Mouse (Mus musculus) stomach, embryonic 15.5 days (tissue): ENCODE results near the gene F8. TPM values are rescaled to one million over a fixed set of nuclear protein-coding genes. Genes with fewer than 3 reads are reported as not detected.
"Not testable (repeated sequence)": the region's sequence is repeated elsewhere in the genome, so short reads cannot be mapped to it uniquely, and the experiment has no call there.

Source experiments
- ATAC-seq: fragments of 200-750 bp; cut with Nextera tagmentation; 2 replicates; pipeline ENCODE4 v1.8.0; 2017; ENCODE audit warnings: low read depth, moderate number of reproducible peaks, moderate TSS enrichment; ENCODE audit not compliant: insufficient read depth, low FRiP score
- H3K27ac ChIP-seq: fragments of 300-500 bp; sonication (generic); 2 replicates; pipeline ENCODE4 v1.5.1; 2015; ENCODE audit warnings: mild to moderate bottlenecking, inconsistent platforms
- H3K27me3 ChIP-seq: fragments of 300-500 bp; sonication (generic); replicated peaks from 2 replicates; pipeline ENCODE4 v1.6.1; 2015; ENCODE audit warnings: inconsistent platforms
- H3K36me3 ChIP-seq: fragments of 300-500 bp; sonication (generic); 2 replicates; pipeline ENCODE4 v1.6.1; 2015; ENCODE audit warnings: inconsistent platforms
- H3K4me1 ChIP-seq: fragments of 300-500 bp; sonication (generic); 2 replicates; pipeline ENCODE4 v1.6.1; 2015; ENCODE audit warnings: inconsistent platforms
- H3K4me2 ChIP-seq: fragments of 300-500 bp; sonication (generic); 2 replicates; pipeline ENCODE4 v1.6.1; 2015; ENCODE audit warnings: mild to moderate bottlenecking, inconsistent platforms
- H3K4me3 ChIP-seq: fragments of 300-500 bp; sonication (generic); replicated peaks from 2 replicates; pipeline ENCODE4 v1.5.1; 2015; ENCODE audit warnings: inconsistent platforms
- H3K9ac ChIP-seq: fragments of 300-500 bp; sonication (generic); 2 replicates; pipeline ENCODE4 v1.6.1; 2015; ENCODE audit warnings: inconsistent platforms
- H3K9me3 ChIP-seq: fragments of 300-500 bp; sonication (generic); 2 replicates; pipeline ENCODE4 v1.6.1; 2016; ENCODE audit warnings: inconsistent platforms
- WGBS: fragments of 180-500 bp; shearing (Covaris S2); methylation state at CpG from one replicate; pipeline ENCODE4 v1.1.7; 2015; 5-methylcytosine and 5-hydroxymethylcytosine counted together
- polyA plus RNA-seq: library from polyadenylated mRNA; unstranded; fragments of >200 nt; fragmentation: Nextera tagmentation; extraction: Ambion mirVana; gene quantifications from 2 replicates; pipeline ENCODE4 v1.2.1, GENCODE M21; 2015

F8 gene
- polyA plus RNA-seq, 1 experiment from 2014 or later, result 1.5 TPM

GRCm38 (mm10) chrX:75271676-75272075, 110.7 kb downstream of the F8 start:
- H3K4me2 ChIP-seq, result no peak overlapping the region
- H3K4me1 ChIP-seq, result no peaks in the 10 kb centered on the region
- ATAC-seq, result no peak
- H3K9ac ChIP-seq, result no peak overlapping the region
- WGBS, result 66% methylated on average over 8 of the region's 8 CpGs
- no peaks in the 10 kb centered on the region for H3K9me3 ChIP-seq
- H3K4me3 ChIP-seq, result no peak overlapping the region
- no peak overlapping the region for H3K27ac ChIP-seq
- no peaks in the 10 kb centered on the region for H3K27me3 ChIP-seq
- no peaks in the 10 kb centered on the region for H3K36me3 ChIP-seq

DNA sequence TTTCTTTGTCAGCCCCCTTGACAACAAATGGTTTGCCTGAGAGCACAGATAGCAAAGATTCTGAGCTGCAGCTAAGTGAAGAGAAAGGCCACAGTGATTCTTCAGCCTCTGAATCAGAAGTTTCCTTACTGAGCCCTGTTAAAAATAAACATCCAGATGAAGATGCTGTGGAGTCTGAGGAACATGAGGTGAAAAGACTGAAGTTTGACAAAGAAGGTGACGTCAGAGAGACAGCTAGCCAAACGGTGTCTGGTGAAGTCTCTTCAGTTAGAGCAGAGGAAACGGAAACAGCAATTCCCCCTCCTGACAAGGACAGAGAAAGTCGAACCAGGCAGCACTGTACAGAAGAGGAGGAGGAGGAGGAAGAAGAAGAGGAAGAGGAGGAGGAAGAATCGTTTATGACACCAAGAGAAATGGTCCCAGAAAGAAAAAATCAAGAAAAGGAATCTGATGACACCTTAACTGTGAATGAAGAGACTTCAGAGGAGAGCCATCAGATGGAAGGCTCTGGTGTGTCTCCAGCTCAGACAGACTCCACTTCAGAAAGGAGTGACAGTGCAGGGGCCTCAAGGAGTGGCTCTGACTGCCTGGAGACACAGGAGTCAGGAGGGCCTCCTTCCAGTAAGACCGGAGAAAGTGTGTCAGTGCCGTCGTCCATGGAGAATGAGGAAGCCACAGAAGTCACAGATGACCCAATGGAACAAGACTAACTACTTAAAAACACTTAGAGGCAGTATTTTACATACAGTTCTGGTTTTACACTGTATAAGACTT, 148.6 kb downstream of the F8 start:
- not testable (repeated sequence) for H3K4me3 ChIP-seq, H3K4me2 ChIP-seq, H3K4me1 ChIP-seq, H3K27me3 ChIP-seq, H3K27ac ChIP-seq, ATAC-seq, H3K9ac ChIP-seq, H3K36me3 ChIP-seq, H3K9me3 ChIP-seq
- WGBS, result 44% methylated on average over 8 of the region's 8 CpGs

DNA sequence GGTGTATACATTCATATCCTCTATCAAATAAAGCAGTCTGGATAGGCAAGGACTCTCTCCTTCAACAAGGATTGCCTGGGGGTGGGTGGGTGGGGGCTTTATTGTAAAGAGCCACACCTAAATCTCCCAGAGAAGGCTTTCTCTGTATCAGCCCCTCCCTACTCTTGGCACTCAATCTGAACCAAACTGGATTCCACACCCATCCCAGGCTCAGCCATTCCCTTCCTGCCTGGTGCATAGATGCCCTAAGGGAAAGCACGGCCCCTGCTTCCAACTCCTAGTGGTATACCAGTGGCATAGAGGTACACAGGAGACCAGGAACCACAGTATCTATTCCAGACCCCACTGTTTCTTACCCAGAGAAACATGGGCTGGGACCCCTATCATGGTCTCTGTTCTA, 151.0 kb downstream of the F8 start:
- no peak overlapping the region for H3K9ac ChIP-seq
- H3K4me3 ChIP-seq, result no peak overlapping the region
- H3K36me3 ChIP-seq, result no peaks in the 10 kb centered on the region
- WGBS, result 100% methylated on average over 1 of the region's 1 CpGs
- H3K4me2 ChIP-seq, result no peak overlapping the region
- H3K27ac ChIP-seq, result no peak overlapping the region
- no peaks in the 10 kb centered on the region for H3K4me1 ChIP-seq
- H3K27me3 ChIP-seq, result no peaks in the 10 kb centered on the region
- no peak for ATAC-seq
- no peaks in the 10 kb centered on the region for H3K9me3 ChIP-seq

- Histone ChIP-seq H3K27ac (no peak within 1 kb of the TSS), H3K27me3 (no peaks in the 10 kb centered on the region), H3K4me1 (no peaks in the 10 kb centered on the region), H3K36me3 (no peaks in the 10 kb centered on the region), H3K4me2 (no peak within 1 kb of the TSS), H3K4me3 (no peak within 1 kb of the TSS), H3K9me3 (no peaks in the 10 kb centered on the region), H3K9ac (no peak within 1 kb of the TSS)
- WGBS, result 64% methylated on average over 1 of the region's 1 CpGs
- no peak for ATAC-seq
Measured at GRCm38 (mm10) chrX:75163670-75164069, 218.7 kb downstream of the F8 start, which contains the start of gene Smim9. Gene Smim9, minus strand, starts transcription at chrX:75163770.

DNA sequence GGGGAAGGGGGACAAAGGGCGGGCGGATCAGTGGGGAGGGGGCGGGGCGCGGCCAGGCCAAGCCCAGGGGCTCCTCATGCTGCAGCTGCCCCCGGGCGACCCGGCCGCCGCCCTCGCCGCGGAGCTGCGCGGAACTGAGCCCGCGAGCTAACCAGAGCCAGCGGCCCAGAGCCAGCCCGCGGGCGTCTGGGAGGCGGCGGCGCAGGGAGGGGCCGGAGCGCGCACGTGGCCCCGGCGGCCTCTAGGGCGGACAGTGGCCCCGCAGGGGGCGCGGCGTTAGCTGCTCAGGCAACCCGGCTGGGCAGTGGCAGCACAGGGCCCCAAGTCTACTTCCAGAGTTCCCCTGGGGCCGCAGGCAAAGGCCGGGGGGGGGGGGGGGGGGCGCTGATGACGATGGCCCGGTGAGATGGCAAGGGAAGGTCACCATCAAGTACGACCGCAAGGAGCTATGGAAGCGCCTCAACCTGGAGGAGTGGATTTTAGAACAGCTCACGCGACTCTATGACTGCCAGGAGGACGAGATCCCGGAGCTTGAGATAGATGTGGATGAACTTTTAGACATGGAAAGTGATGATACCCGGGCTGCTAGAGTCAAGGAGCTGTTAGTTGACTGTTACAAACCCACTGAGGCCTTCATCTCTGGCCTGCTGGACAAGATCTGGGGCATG, 226.7 kb downstream of the F8 start:
- Histone ChIP-seq H3K27me3 (no peaks in the 10 kb centered on the region), H3K4me1 (no peaks in the 10 kb centered on the region), H3K27ac (no peak overlapping the region), H3K4me2 (peak overlapping the region; percentile 57), H3K9ac (no peak overlapping the region), H3K9me3 (no peaks in the 10 kb centered on the region), H3K4me3 (peak overlapping the region; percentile 37), H3K36me3 (no peaks in the 10 kb centered on the region)
- 15% methylated on average over 35 of the region's 49 CpGs for WGBS
- peak; percentile 88 for ATAC-seq

GRCm38 (mm10) chrX:75152249-75152648, 230.2 kb downstream of the F8 start:
- no peak for ATAC-seq
- Histone ChIP-seq H3K36me3 (no peaks in the 10 kb centered on the region), H3K27ac (no peak overlapping the region), H3K4me3 (no peak overlapping the region), H3K9ac (no peak overlapping the region), H3K4me2 (no peak overlapping the region), H3K4me1 (no peaks in the 10 kb centered on the region), H3K27me3 (no peaks in the 10 kb centered on the region), H3K9me3 (no peaks in the 10 kb centered on the region)
- 58% methylated on average over 1 of the region's 1 CpGs for WGBS

DNA sequence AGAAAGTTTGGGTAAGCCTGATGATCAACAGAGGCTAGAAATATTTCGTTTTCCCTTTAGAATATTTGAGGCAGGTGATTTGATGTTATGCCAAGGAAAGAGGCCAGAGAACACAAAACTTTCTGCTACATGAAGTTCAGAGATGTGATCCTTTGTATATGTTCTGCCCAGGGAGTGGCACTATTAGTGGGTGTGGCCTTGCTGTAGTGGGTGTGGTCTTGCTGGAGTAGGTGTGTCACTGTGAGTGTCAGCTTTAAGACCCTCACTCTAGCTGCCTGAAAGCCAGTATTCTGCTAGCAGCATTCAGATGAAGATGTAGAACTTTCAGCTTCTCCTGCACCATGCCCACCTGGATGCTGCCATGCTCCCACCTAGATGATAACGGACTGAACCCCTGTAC, 232.1 kb downstream of the F8 start:
- Histone ChIP-seq H3K36me3 (no peaks in the 10 kb centered on the region), H3K4me2 (no peak overlapping the region), H3K4me1 (no peaks in the 10 kb centered on the region), H3K4me3 (no peak overlapping the region), H3K9ac (no peak overlapping the region), H3K9me3 (no peaks in the 10 kb centered on the region), H3K27ac (no peak overlapping the region), H3K27me3 (no peaks in the 10 kb centered on the region)
- ATAC-seq, result no peak
- WGBS, result 74% methylated on average over 2 of the region's 2 CpGs

- no peaks in the 10 kb centered on the region for H3K36me3 ChIP-seq
- H3K4me2 ChIP-seq, result no peak overlapping the region
- H3K27me3 ChIP-seq, result no peaks in the 10 kb centered on the region
- no peak overlapping the region for H3K27ac ChIP-seq
- no peaks in the 10 kb centered on the region for H3K9me3 ChIP-seq
- H3K9ac ChIP-seq, result no peak overlapping the region
- no peaks in the 10 kb centered on the region for H3K4me1 ChIP-seq
- 60% methylated on average over 4 of the region's 4 CpGs for WGBS
- no peak overlapping the region for H3K4me3 ChIP-seq
- no peak for ATAC-seq
Measured at GRCm38 (mm10) chrX:75148414-75148813, 234.0 kb downstream of the F8 start.

DNA sequence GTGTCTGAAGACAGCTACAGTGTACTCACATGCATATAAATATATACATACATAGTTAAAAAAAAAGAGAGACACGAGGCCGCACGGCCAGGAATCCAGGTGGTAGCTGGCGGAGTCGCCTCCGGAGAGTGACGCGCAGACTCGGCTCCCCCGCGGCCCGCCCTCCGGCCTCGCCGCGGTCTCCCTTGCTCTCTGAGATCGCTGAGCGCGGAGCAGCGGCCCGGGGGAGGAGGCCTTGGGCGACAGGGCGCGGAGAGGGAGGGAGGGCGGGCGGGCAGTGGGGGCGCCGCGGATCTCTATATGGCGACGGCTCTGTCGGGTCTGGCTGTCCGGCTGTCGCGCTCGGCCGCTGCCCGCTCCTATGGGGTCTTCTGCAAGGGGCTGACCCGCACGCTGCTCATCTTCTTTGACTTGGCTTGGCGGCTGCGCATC, 239.3 kb downstream of the F8 start:
- H3K36me3 ChIP-seq, H3K9ac ChIP-seq, H3K27me3 ChIP-seq, H3K4me1 ChIP-seq, H3K27ac ChIP-seq, H3K9me3 ChIP-seq: not testable (repeated sequence)
- WGBS, result 10% methylated on average over 26 of the region's 42 CpGs
- peak; percentile 70; the same call in 1 of the 2 replicates for ATAC-seq
- Histone ChIP-seq H3K4me3 (peak overlapping the region; percentile 27), H3K4me2 (peak overlapping the region; percentile 52)

DNA sequence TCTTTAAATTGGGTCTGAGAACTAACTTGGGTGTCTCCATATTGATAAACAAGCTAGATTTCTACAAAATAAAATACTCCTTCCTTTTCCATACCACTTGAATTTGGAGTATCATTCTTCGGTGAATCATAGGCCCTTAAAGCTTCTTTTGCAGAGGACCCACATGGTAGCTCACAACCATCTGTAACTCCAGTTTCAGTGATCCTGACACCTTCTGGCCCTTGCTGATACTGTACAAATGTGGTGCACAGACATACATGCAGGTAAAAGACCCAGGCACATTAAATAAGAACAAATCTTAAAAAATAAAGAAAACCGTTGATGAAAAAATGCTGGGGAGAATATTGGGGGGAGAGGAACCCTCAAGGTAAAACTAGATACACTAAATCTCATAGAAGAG, 244.2 kb downstream of the F8 start:
- Histone ChIP-seq H3K9ac (no peak overlapping the region), H3K4me3 (no peak overlapping the region), H3K27ac (no peak overlapping the region), H3K4me1 (no peaks in the 10 kb centered on the region), H3K36me3 (no peaks in the 10 kb centered on the region), H3K4me2 (no peak overlapping the region), H3K27me3 (no peaks in the 10 kb centered on the region), H3K9me3 (no peaks in the 10 kb centered on the region)
- 92% methylated on average over 2 of the region's 2 CpGs for WGBS
- no peak for ATAC-seq

DNA sequence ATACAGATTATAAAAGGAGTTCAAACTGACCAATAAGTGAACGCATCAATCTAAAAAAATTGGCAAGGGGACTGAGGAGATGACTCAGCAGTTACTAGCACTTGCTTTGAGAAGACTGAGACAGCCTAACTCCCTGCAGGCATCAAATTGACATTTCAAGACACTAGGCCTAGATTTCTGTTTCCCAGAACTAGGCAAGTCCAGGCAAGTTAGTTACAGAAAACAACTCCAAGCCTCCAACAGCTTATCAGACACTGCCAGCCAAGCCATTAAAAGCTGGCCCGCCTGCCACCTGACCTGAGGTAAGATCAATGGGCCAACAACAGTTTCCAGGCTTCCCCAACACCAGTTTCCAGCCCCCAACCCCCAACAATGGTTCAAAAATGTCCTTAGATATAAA, 244.7 kb downstream of the F8 start:
- Histone ChIP-seq H3K4me2 (no peak overlapping the region), H3K4me3 (no peak overlapping the region), H3K36me3 (no peaks in the 10 kb centered on the region), H3K4me1 (no peaks in the 10 kb centered on the region), H3K9ac (no peak overlapping the region), H3K27me3 (no peaks in the 10 kb centered on the region), H3K9me3 (no peaks in the 10 kb centered on the region), H3K27ac (no peak overlapping the region)
- WGBS, result 72% methylated on average over 2 of the region's 2 CpGs
- peak; percentile 39; the same call in 1 of the 2 replicates for ATAC-seq

GRCm38 (mm10) chrX:75136938-75137337, 245.5 kb downstream of the F8 start:
- Histone ChIP-seq H3K4me2 (no peak overlapping the region), H3K9me3 (no peaks in the 10 kb centered on the region), H3K27me3 (no peaks in the 10 kb centered on the region), H3K9ac (no peak overlapping the region), H3K27ac (no peak overlapping the region), H3K4me1 (no peaks in the 10 kb centered on the region), H3K4me3 (no peak overlapping the region), H3K36me3 (no peaks in the 10 kb centered on the region)
- no peak for ATAC-seq
